Mouse (Mus musculus): Measurements from ENCODE around the gene Otud7a. TPM values are rescaled to one million over a fixed set of nuclear protein-coding genes. Genes with fewer than 3 reads are reported as not detected.
A peak's percentile ranks its signal among the peaks of the same experiment; 100 is the strongest.

Otud7a gene
- polyA plus RNA-seq, 1 experiment from 2014 or later: 2.5 TPM

DNA sequence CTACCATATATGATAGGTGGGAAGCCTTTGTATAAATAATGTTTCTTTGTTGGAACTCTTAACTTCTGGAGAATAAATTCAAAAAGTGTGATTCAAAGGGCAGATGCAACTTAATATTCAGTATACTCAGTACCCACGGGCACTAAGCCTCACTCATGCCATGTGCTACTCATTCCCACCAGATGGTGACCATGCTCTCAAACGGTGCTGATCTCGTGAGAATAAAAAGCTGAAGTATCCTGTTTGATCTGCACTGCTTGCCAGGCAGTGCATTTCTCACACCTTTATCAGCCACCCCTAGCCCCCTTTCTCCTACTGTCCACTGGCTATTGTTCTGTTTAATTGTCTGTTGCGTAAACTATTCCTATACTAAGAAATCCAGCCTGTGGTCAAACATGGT, 146.8 kb downstream of the Otud7a start:
- Histone ChIP-seq H3K4me2 (ENCODE audit: low read length) (no peak overlapping the region), H3K9ac (replicated peaks; ENCODE audit: low read depth, low read length) (no peak overlapping the region), H3K27ac (ENCODE audit: low read length) (no peak overlapping the region), H3K4me3 (replicated peaks; ENCODE audit: low read length) (no peak overlapping the region), H3K36me3 (ENCODE audit: control insufficient read depth, insufficient read depth) (no peaks in the 10 kb centered on the region), H3K9me3 (ENCODE audit: control insufficient read depth, low read length) (no peaks in the 10 kb centered on the region), H3K4me1 (replicated peaks; ENCODE audit: control insufficient read depth, insufficient read depth, low read length) (0 out of 2 replicates have a peak, but pooled peaks cover 2% of the 10 kb centered on the region), H3K27me3 (replicated peaks; ENCODE audit: control insufficient read depth, insufficient read depth, low read length) (no peaks in the 10 kb centered on the region)
- no peak; the same call in 1 of the 2 replicates for ATAC-seq
- WGBS: 57% methylated on average over 4 of the region's 4 CpGs

DNA sequence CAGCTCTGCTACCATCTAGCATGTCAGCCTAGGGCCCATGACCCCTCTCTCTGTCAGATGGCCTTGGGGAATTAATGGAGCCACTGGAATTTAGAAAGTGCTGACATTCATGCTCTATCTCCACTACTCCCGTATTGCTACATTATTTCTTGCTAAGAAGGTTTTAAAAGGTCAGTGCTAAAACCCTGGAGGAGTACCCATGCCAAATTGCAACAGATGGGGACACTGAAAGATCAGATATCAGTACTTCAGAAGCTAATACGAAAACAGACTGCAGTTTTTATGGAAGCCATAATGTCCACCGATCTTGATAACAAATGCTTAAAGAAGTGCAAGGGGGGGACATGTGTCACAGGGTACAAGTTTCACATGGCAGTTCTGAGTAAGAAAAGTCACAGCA, 147.5 kb downstream of the Otud7a start:
- no peak overlapping the region for H3K9ac ChIP-seq (replicated peaks; ENCODE audit: low read depth, low read length)
- WGBS: 87% methylated on average over 3 of the region's 3 CpGs
- no peak for ATAC-seq

DNA sequence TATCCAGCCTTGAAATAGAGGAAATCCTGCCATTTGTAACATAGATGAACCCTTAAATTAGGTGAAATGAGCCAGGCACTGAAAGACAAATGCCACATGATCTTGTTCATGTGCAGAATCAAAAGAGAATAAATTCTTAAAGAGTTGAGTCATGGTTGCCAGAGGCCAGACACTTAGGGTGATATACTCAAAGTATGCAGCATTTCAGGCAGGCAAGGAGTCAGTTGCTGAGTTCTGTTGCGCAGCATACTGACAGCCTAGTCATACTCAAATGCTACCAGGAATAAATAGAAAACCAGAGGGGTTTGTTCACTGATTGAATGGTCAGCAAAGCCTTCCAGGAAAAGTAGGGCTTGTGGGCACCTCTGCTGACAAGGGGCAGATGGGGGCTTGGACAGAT, 160.3 kb downstream of the Otud7a start:
- WGBS: 97% methylated on average over 1 of the region's 1 CpGs
- H3K9me3 ChIP-seq (ENCODE audit: control insufficient read depth, low read length): no peaks in the 10 kb centered on the region
- H3K36me3 ChIP-seq (ENCODE audit: control insufficient read depth, insufficient read depth): no peaks in the 10 kb centered on the region
- H3K4me2 ChIP-seq (ENCODE audit: low read length): no peak overlapping the region
- no peak for ATAC-seq
- no peak overlapping the region for H3K27ac ChIP-seq (ENCODE audit: low read length)
- H3K9ac ChIP-seq (replicated peaks; ENCODE audit: low read depth, low read length): no peak overlapping the region
- no peaks in the 10 kb centered on the region for H3K27me3 ChIP-seq (replicated peaks; ENCODE audit: control insufficient read depth, insufficient read depth, low read length)
- no peaks in the 10 kb centered on the region for H3K4me1 ChIP-seq (replicated peaks; ENCODE audit: control insufficient read depth, insufficient read depth, low read length)
- H3K4me3 ChIP-seq (replicated peaks; ENCODE audit: low read length): no peak overlapping the region

More for the DNA sequence above, 147.5 kb downstream of the Otud7a start:
- Histone ChIP-seq H3K4me2 (ENCODE audit: low read length) (no peak overlapping the region), H3K27ac (ENCODE audit: low read length) (no peak overlapping the region), H3K4me3 (replicated peaks; ENCODE audit: low read length) (no peak overlapping the region), H3K9me3 (ENCODE audit: control insufficient read depth, low read length) (no peaks in the 10 kb centered on the region), H3K27me3 (replicated peaks; ENCODE audit: control insufficient read depth, insufficient read depth, low read length) (no peaks in the 10 kb centered on the region), H3K36me3 (ENCODE audit: control insufficient read depth, insufficient read depth) (no peaks in the 10 kb centered on the region), H3K4me1 (replicated peaks; ENCODE audit: control insufficient read depth, insufficient read depth, low read length) (0 out of 2 replicates have a peak, but pooled peaks cover 2% of the 10 kb centered on the region)

DNA sequence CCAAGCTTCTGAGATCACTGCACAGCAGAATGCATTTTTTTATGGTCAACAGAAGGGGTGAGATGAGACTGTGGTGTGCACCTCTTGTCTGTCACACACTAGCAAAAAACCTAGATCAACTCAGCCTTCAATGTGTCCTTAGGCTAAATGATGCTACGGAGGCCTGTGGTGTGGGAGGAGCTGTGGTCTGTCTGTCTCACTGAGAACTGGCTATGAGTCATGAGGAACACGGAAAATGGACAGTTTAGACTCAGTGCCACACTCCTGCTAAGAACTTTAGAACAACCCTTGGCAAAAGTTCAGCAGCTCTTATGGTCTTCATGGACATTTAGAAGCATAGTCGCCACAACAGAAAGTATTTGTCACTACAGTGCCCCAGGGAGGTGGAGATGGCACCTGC, 172.5 kb downstream of the Otud7a start:
- Histone ChIP-seq H3K4me2 (ENCODE audit: low read length) (no peak overlapping the region), H3K36me3 (ENCODE audit: control insufficient read depth, insufficient read depth) (no peaks in the 10 kb centered on the region), H3K27me3 (replicated peaks; ENCODE audit: control insufficient read depth, insufficient read depth, low read length) (no peaks in the 10 kb centered on the region), H3K4me1 (replicated peaks; ENCODE audit: control insufficient read depth, insufficient read depth, low read length) (no peaks in the 10 kb centered on the region), H3K27ac (ENCODE audit: low read length) (no peak overlapping the region), H3K9me3 (ENCODE audit: control insufficient read depth, low read length) (no peaks in the 10 kb centered on the region), H3K4me3 (replicated peaks; ENCODE audit: low read length) (no peak overlapping the region), H3K9ac (replicated peaks; ENCODE audit: low read depth, low read length) (no peak overlapping the region)
- no peak for ATAC-seq
- WGBS: 88% methylated on average over 3 of the region's 3 CpGs

DNA sequence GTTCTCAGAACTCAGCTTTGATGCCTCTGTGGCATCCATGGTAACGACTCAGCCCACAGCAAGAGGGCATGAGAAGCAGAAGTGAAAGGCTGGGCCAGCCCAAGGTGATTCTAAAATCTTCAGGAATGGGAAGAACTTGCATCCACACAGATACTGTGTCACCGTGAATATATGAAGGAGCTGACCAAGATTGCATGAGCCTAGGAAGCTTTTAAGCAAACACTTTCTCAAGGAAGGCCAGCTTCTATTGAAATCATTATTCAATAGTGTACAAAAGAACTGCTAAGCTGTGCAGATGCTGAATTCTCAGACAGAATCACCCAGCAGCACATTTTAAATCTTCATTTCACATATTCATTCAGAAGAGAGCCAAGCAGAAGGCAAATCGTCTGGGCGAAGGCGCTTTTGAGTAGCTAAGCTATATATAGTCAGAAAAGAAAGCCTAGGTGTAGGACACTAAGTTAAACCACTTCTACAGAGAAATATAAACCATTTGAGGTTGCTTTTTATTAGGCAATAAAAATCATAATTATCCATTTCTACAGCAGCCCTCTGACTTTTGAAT, 176.3 kb downstream of the Otud7a start:
- Histone ChIP-seq H3K9ac (replicated peaks; ENCODE audit: low read depth, low read length) (no peak overlapping the region), H3K4me2 (ENCODE audit: low read length) (no peak overlapping the region), H3K36me3 (ENCODE audit: control insufficient read depth, insufficient read depth) (no peaks in the 10 kb centered on the region), H3K9me3 (ENCODE audit: control insufficient read depth, low read length) (no peaks in the 10 kb centered on the region), H3K27me3 (replicated peaks; ENCODE audit: control insufficient read depth, insufficient read depth, low read length) (no peaks in the 10 kb centered on the region), H3K27ac (ENCODE audit: low read length) (no peak overlapping the region), H3K4me1 (replicated peaks; ENCODE audit: control insufficient read depth, insufficient read depth, low read length) (no peaks in the 10 kb centered on the region), H3K4me3 (replicated peaks; ENCODE audit: low read length) (no peak overlapping the region)
- ATAC-seq: no peak; the same call in 1 of the 2 replicates
- 62% methylated on average over 5 of the region's 5 CpGs for WGBS

DNA sequence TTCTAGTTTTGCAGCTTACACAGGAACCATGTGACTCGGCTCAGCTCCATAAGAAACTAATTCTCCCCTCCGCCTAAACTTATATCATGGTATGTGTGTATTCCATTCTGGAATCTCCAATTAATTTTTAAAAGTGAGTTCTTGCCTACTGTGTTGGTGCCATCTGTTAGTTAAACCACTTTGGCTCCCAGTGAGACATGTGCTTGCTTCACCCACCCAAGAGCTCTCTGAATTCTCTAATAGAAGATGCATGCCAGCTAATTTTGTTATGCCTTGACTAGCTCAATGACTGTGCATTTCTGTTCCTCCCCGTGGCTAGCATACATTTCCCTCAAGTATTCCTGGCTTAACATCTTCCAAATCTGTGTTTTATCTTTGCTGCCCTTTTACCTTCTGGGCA, 193.1 kb downstream of the Otud7a start:
- no peak for ATAC-seq
- Histone ChIP-seq H3K4me2 (ENCODE audit: low read length) (no peak overlapping the region), H3K27ac (ENCODE audit: low read length) (no peak overlapping the region), H3K36me3 (ENCODE audit: control insufficient read depth, insufficient read depth) (no peaks in the 10 kb centered on the region), H3K4me3 (replicated peaks; ENCODE audit: low read length) (no peak overlapping the region), H3K27me3 (replicated peaks; ENCODE audit: control insufficient read depth, insufficient read depth, low read length) (no peaks in the 10 kb centered on the region), H3K4me1 (replicated peaks; ENCODE audit: control insufficient read depth, insufficient read depth, low read length) (no peaks in the 10 kb centered on the region), H3K9ac (replicated peaks; ENCODE audit: low read depth, low read length) (no peak overlapping the region), H3K9me3 (ENCODE audit: control insufficient read depth, low read length) (peaks cover 2% of the 10 kb centered on the region; the same call in 1 of the 2 replicates)
- WGBS: 78% methylated on average over 3 of the region's 3 CpGs

DNA sequence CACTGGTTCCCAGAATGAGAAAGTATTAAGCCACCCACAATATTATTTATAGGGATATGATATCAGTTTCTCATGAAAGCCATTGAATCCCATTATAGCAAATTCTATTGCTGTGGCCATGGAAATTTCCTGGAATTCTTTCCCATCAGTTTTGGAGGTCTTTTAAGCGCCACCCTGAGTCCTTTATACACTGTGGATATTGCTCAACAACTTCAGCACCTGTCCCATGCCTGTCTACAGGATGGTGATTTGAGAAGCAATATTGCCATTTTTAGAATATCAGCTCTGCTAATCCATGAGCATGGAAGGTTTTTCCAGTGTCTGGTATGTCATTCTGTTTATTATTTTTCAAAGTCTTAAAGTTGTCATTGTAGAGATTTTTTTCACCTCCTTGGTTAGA, 199.5 kb downstream of the Otud7a start:
- H3K4me1 ChIP-seq (replicated peaks; ENCODE audit: control insufficient read depth, insufficient read depth, low read length): no peaks in the 10 kb centered on the region
- no peaks in the 10 kb centered on the region for H3K36me3 ChIP-seq (ENCODE audit: control insufficient read depth, insufficient read depth)
- no peak overlapping the region for H3K4me3 ChIP-seq (replicated peaks; ENCODE audit: low read length)
- no peaks in the 10 kb centered on the region for H3K9me3 ChIP-seq (ENCODE audit: control insufficient read depth, low read length)
- no peak overlapping the region for H3K9ac ChIP-seq (replicated peaks; ENCODE audit: low read depth, low read length)
- no peaks in the 10 kb centered on the region for H3K27me3 ChIP-seq (replicated peaks; ENCODE audit: control insufficient read depth, insufficient read depth, low read length)
- ATAC-seq: no peak
- 88% methylated on average over 1 of the region's 1 CpGs for WGBS
- H3K27ac ChIP-seq (ENCODE audit: low read length): no peak overlapping the region
- no peak overlapping the region for H3K4me2 ChIP-seq (ENCODE audit: low read length)

DNA sequence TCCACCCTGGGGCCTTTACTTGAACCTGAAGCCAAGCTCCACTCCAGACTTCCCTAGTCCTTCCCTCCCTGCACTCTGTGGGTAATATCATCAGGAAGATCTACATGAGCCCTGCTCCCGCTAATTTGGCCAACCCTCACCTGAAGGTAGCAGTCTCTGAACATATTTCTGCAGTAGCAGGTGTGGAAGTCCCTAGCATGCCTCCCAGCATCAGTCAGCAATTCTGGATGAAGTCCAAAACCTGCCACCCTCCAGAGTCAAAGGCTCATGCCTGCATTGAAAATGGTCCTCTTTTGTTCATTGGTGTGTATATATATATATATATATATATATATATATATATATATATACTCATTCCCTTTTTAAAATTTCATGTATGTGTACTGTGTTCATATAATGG, 202.6 kb downstream of the Otud7a start:
- Histone ChIP-seq H3K27ac (ENCODE audit: low read length) (no peak overlapping the region), H3K9me3 (ENCODE audit: control insufficient read depth, low read length) (no peaks in the 10 kb centered on the region), H3K27me3 (replicated peaks; ENCODE audit: control insufficient read depth, insufficient read depth, low read length) (no peaks in the 10 kb centered on the region), H3K9ac (replicated peaks; ENCODE audit: low read depth, low read length) (no peak overlapping the region), H3K4me1 (replicated peaks; ENCODE audit: control insufficient read depth, insufficient read depth, low read length) (no peaks in the 10 kb centered on the region), H3K4me2 (ENCODE audit: low read length) (no peak overlapping the region), H3K4me3 (replicated peaks; ENCODE audit: low read length) (no peak overlapping the region), H3K36me3 (ENCODE audit: control insufficient read depth, insufficient read depth) (no peaks in the 10 kb centered on the region)
- ATAC-seq: no peak
- 86% methylated on average over 1 of the region's 1 CpGs for WGBS

DNA sequence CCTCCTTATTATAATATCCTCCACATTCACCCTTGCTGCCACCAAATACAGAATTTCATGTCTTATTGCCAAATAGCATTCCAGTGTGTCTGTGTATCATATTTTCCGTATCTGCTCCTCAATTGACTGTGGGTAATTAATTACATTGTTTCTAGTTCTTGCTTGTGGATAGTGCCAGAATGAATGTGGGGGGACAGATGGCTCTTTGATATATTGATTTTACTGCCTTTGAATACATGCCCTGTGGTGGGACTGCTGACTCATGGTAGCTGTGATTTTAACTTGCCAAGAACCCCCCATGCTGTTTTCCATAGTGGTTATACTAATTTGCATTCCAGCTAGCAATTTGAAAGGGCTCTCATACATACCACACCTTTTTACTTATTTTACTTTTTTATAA, 215.7 kb downstream of the Otud7a start:
- peaks cover 9% of the 10 kb centered on the region for H3K9me3 ChIP-seq (ENCODE audit: control insufficient read depth, low read length)
- H3K9ac ChIP-seq (replicated peaks; ENCODE audit: low read depth, low read length): no peak overlapping the region
- H3K4me1 ChIP-seq (replicated peaks; ENCODE audit: control insufficient read depth, insufficient read depth, low read length): peaks cover 5% of the 10 kb centered on the region; the same call in 1 of the 2 replicates
- no peaks in the 10 kb centered on the region for H3K27me3 ChIP-seq (replicated peaks; ENCODE audit: control insufficient read depth, insufficient read depth, low read length)
- H3K36me3 ChIP-seq (ENCODE audit: control insufficient read depth, insufficient read depth): no peaks in the 10 kb centered on the region
- 39% methylated on average over 1 of the region's 1 CpGs for WGBS
- no peak overlapping the region for H3K4me3 ChIP-seq (replicated peaks; ENCODE audit: low read length)
- ATAC-seq: peak; percentile 60; the same call in 1 of the 2 replicates
- no peak overlapping the region for H3K27ac ChIP-seq (ENCODE audit: low read length)
- no peak overlapping the region for H3K4me2 ChIP-seq (ENCODE audit: low read length)

DNA sequence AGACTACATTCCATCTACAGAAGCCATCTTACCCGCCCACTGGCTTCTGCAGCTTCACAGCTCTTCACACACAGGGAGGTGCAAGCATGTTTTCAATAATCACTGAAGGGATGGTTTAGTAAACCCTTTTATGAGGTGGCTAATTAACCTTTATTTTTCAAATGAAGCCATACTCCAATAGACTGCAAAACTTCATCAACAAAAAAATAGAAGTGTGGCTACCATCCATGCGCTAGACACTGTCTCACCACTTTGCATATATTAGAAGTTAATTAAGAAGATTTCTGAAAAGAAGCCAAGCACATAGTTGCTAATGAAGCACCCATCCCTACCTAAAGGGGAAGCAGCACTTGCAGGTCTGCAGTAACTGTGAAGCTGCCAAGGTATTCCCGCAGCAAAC, 218.2 kb downstream of the Otud7a start:
- H3K27ac ChIP-seq (ENCODE audit: low read length): no peak overlapping the region
- no peak overlapping the region for H3K4me2 ChIP-seq (ENCODE audit: low read length)
- no peak overlapping the region for H3K9ac ChIP-seq (replicated peaks; ENCODE audit: low read depth, low read length)
- peak; percentile 66 for ATAC-seq
- H3K9me3 ChIP-seq (ENCODE audit: control insufficient read depth, low read length): peaks cover 5% of the 10 kb centered on the region
- H3K4me1 ChIP-seq (replicated peaks; ENCODE audit: control insufficient read depth, insufficient read depth, low read length): peaks cover 9% of the 10 kb centered on the region; the same call in 1 of the 2 replicates
- 45% methylated on average over 3 of the region's 3 CpGs for WGBS
- no peak overlapping the region for H3K4me3 ChIP-seq (replicated peaks; ENCODE audit: low read length)
- H3K36me3 ChIP-seq (ENCODE audit: control insufficient read depth, insufficient read depth): no peaks in the 10 kb centered on the region
- no peaks in the 10 kb centered on the region for H3K27me3 ChIP-seq (replicated peaks; ENCODE audit: control insufficient read depth, insufficient read depth, low read length)

Data from forebrain, embryonic 16.5 days (tissue).